Mouse (Mus musculus) lung, postnatal 0 days (tissue): ENCODE data around the gene Rps6ka4. TPM values are rescaled to one million over a fixed set of nuclear protein-coding genes. Genes with fewer than 3 reads are reported as not detected.

Experiments used
- ATAC-seq: fragments of 200-750 bp; cut with Nextera tagmentation; 2 replicates; pipeline ENCODE4 v1.8.0; 2017; ENCODE audit warnings: moderate library complexity
- DNase-seq: peaks from one replicate; pipeline ENCODE4 v3.0.0-alpha.2; 2016; ENCODE audit warnings: low spot score
- H3K27ac ChIP-seq: fragments of 300-500 bp; sonication (generic); 2 replicates; pipeline ENCODE4 v1.5.1; 2014; ENCODE audit warnings: antibody characterized with exemption, mild to moderate bottlenecking, low read length, mixed read lengths
- H3K27me3 ChIP-seq: fragments of 300-500 bp; sonication (generic); replicated peaks from 2 replicates; pipeline ENCODE4 v1.6.1; 2014; ENCODE audit warnings: low read length, mixed read lengths; ENCODE audit not compliant: insufficient read depth
- H3K36me3 ChIP-seq: fragments of 300-500 bp; sonication (generic); 2 replicates; pipeline ENCODE4 v1.6.1; 2014; ENCODE audit warnings: low read length, mixed read lengths; ENCODE audit not compliant: insufficient read depth
- H3K4me1 ChIP-seq: fragments of 300-500 bp; sonication (generic); 2 replicates; pipeline ENCODE4 v1.6.1; 2014; ENCODE audit warnings: antibody characterized with exemption, low read depth, low read length, mixed read lengths; ENCODE audit not compliant: insufficient read depth
- H3K4me2 ChIP-seq: fragments of 300-500 bp; sonication (generic); replicated peaks from 2 replicates; pipeline ENCODE4 v1.6.1; 2014; ENCODE audit warnings: low read depth, mild to moderate bottlenecking, low read length, moderate library complexity, mixed read lengths
- H3K4me3 ChIP-seq: fragments of 300-500 bp; sonication (generic); 2 replicates; pipeline ENCODE4 v1.5.1; 2014; ENCODE audit warnings: low read depth, low read length
- H3K9ac ChIP-seq: fragments of 300-500 bp; sonication (generic); replicated peaks from 2 replicates; pipeline ENCODE4 v1.6.1; 2014; ENCODE audit warnings: low read depth, mild to moderate bottlenecking
- H3K9me3 ChIP-seq: fragments of 300-500 bp; sonication (generic); 2 replicates; pipeline ENCODE4 v1.6.1; 2016; ENCODE audit warnings: low read length, mixed read lengths
- CTCF ChIP-seq: IDR thresholded peaks from 2 replicates; pipeline ENCODE4 v1.5.1; 2016; ENCODE audit warnings: antibody characterized with exemption, mild to moderate bottlenecking
- EP300 ChIP-seq: IDR thresholded peaks from 2 replicates; pipeline ENCODE4 v1.6.1; 2016; ENCODE audit warnings: antibody characterized with exemption, mild to moderate bottlenecking, control low read depth
- WGBS: fragments of 180-500 bp; shearing (Covaris S2); extraction: QIAGEN DNeasy Blood & Tissue Kit; methylation state at CpG from one replicate; pipeline ENCODE4 v1.1.7; 2014; 5-methylcytosine and 5-hydroxymethylcytosine counted together
- polyA plus RNA-seq: library from polyadenylated mRNA; unstranded; fragments of >200 nt; fragmentation: Nextera tagmentation; extraction: Ambion mirVana; gene quantifications from 2 replicates; pipeline ENCODE4 v1.2.1, GENCODE M21; 2015

Rps6ka4 gene
- 36.7 and 40.6 TPM in 2 replicates for polyA plus RNA-seq

DNA sequence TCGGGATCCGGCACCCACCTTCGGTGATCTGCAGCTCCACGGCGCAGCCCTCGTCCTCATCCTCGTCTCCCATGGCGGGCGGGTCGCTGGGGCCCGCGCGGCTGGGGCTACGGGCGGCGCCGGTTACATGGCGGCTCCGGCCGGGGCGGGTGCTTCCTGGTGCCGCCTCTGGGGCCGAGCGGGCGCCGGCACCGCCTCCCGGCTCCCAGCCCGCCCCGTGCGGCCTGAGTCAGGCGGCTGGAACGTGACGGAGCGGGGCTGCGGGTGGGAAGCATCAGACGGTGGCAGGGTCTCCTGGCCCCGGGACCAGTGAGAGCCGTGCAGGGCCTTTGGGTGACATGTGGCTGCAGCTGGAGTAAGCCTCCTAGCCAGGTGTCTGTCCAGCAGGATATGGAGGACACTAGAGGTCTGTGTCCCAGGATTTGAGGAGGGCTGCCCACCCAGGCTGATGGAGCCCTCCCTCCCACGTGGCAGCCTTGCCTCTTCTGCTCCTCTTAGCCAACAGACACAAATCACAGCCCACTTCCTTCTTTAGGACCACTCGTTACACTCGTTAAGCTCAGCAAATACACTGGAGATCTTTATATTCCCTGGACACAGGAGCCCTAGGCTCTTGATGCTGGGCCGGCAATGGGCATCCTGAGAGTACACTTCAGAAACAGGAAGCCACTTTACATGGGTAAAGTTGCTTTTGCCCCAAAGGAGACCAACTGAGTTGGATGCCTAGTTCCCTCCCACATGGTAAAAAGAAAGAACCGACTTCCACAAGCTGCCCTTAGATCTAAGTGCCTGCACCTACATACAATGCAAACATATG, at the start of gene Rps6ka4:
TSS of gene Rps6ka4 (minus strand) at position 162 of the 817 bp plus-strand sequence.
- 7% methylated on average over 23 of the region's 44 CpGs for WGBS
- H3K9me3 ChIP-seq = no peaks in the 10 kb centered on the region
- peak; percentile 94 for ATAC-seq

DNA sequence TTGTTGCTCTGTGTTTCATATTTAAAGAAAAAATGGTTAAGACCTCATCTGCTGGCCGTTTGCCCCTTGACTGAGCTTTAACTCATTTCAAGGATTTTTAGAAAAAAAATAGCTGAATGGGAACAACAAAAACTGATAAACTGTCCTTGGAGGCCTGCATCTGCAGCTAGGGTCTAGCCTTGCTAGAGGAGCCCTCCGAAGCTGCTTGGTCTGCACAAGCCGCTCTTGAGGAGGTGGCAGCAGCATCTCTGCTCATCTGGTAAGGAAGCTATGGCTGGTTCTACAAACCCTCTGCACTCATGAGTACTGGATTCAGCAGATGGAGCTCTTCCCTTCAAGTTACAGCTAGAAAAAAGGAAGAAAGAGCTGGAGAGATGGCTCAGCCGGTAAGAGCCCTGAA, 37.5 kb upstream of the Rps6ka4 start:
- Histone ChIP-seq H3K4me2 (no peak overlapping the region), H3K27ac (no peak overlapping the region), H3K9me3 (no peaks in the 10 kb centered on the region), H3K27me3 (no peaks in the 10 kb centered on the region), H3K4me3 (no peak overlapping the region), H3K4me1 (no peaks in the 10 kb centered on the region), H3K36me3 (no peaks in the 10 kb centered on the region), H3K9ac (no peak overlapping the region)
- WGBS = 80% methylated on average over 4 of the region's 4 CpGs
- no peak for ATAC-seq
- no peak for DNase-seq
- TF ChIP-seq CTCF (no peak), EP300 (no peak)

More for the DNA sequence above, at the start of gene Rps6ka4:
- DNase-seq = peak; percentile 87
- H3K4me3 ChIP-seq = peak within 1 kb of the TSS; percentile 81
- H3K27me3 ChIP-seq = no peaks in the 10 kb centered on the region
- H3K9ac ChIP-seq = peak within 1 kb of the TSS; percentile 74
- H3K4me2 ChIP-seq = peak within 1 kb of the TSS; percentile 91
- TF ChIP-seq EP300 = no peak
- TF ChIP-seq CTCF = peak; percentile 7
- peaks cover 4% of the 10 kb centered on the region; the same call in 1 of the 2 replicates for H3K36me3 ChIP-seq
- H3K4me1 ChIP-seq = peaks cover 7% of the 10 kb centered on the region; the same call in 1 of the 2 replicates
- H3K27ac ChIP-seq = peak within 1 kb of the TSS; percentile 78

DNA sequence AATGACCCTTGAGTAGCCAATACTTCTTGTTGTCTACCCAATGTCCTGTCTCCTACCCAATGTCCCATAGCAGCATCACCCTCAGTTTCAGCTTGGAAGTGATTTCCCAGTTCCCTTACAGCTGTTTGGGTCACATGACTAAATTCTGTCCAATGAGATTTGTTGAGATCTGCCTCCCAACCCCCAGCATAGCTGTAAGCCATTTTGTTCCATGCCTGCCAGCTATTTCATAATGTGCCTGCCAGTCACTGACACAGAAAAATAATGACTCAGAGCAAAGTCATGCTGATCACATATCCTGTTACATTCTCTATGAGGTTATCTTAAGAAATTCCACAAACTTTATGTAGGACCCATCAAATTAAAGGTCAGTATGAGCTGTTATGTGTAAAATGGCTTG, 36.4 kb upstream of the Rps6ka4 start:
- ATAC-seq (peak; percentile 33), DNase-seq (peak; percentile 76)
- no peaks in the 10 kb centered on the region for H3K9me3 ChIP-seq
- TF ChIP-seq CTCF = no peak
- TF ChIP-seq EP300 = no peak
- H3K4me2 ChIP-seq = no peak overlapping the region
- no peaks in the 10 kb centered on the region for H3K4me1 ChIP-seq
- H3K9ac ChIP-seq = no peak overlapping the region
- H3K36me3 ChIP-seq = no peaks in the 10 kb centered on the region
- H3K27ac ChIP-seq = no peak overlapping the region
- no peak overlapping the region for H3K4me3 ChIP-seq
- H3K27me3 ChIP-seq = no peaks in the 10 kb centered on the region

DNA sequence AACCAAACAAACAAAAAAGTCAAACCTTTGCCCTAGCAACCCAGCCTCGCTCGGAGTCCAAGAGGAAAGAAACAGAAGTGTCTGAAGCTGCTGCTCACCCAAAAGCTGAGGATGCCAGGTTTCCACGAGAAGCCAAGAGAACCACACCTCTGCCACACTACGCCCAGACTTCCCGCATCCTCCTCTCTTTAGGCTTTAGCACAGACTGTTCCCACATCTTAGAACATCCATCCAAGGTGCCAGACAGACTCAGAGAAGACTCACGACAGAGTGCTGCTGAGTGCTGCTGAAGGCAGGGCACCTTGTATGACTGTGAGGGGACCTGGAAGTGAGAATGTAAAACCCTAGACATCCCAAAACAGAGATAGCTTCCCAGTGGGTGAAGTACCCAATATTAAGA, 35.4 kb upstream of the Rps6ka4 start:
- DNase-seq = no peak
- Histone ChIP-seq H3K9me3 (no peaks in the 10 kb centered on the region), H3K4me2 (no peak overlapping the region), H3K36me3 (no peaks in the 10 kb centered on the region), H3K4me1 (no peaks in the 10 kb centered on the region), H3K9ac (no peak overlapping the region), H3K4me3 (no peak overlapping the region), H3K27me3 (no peaks in the 10 kb centered on the region), H3K27ac (no peak overlapping the region)
- ATAC-seq = no peak
- 87% methylated on average over 6 of the region's 6 CpGs for WGBS
- TF ChIP-seq CTCF = no peak
- no peak for TF ChIP-seq EP300

DNA sequence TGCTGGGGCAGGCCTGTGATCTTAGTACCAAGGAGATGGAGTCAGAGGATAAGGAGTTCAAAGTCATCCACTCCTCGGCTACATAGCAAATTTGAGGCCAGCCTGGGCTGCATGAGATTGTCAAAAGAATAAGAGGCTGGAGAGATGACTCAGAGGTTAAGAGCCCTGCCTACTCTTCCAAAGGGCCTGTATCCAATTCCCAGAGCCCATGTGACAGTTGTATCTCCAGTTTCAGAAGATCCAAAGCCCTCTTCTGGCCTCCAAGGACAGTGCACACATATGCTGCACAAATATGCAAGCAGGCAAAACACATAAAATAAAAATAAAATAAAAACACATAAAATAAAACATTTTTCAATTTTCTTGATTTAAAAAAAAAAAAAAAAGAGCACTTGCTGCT, 33.8 kb upstream of the Rps6ka4 start:
- Histone ChIP-seq H3K27ac (no peak overlapping the region), H3K4me1 (no peaks in the 10 kb centered on the region), H3K4me3 (no peak overlapping the region), H3K9ac (no peak overlapping the region), H3K36me3 (no peaks in the 10 kb centered on the region), H3K27me3 (no peaks in the 10 kb centered on the region), H3K9me3 (no peaks in the 10 kb centered on the region), H3K4me2 (no peak overlapping the region)
- TF ChIP-seq EP300 (no peak), CTCF (no peak)
- no peak for ATAC-seq
- 79% methylated on average over 1 of the region's 1 CpGs for WGBS
- DNase-seq = no peak

DNA sequence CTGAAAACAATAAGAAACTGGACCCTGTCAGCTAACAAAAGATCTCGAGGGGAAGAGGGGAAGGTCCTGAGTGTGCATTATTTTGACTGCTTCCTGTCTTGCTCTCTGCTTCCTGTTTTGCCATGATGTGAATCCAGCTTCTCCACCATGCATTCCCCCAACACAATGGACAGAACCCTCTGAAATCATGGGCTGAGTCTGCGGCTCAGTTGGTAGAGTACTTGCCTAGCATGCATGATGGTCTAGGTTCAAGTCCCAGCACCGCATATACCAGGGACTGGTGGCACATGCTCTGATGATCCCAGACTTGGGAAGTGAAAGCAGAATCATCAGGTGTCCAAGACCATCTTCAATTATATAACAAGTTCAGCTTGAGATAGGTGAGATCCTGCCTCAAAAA, 32.3 kb upstream of the Rps6ka4 start:
- no peak overlapping the region for H3K27ac ChIP-seq
- no peaks in the 10 kb centered on the region for H3K36me3 ChIP-seq
- H3K9me3 ChIP-seq = no peaks in the 10 kb centered on the region
- H3K27me3 ChIP-seq = no peaks in the 10 kb centered on the region
- 65% methylated on average over 3 of the region's 3 CpGs for WGBS
- H3K4me1 ChIP-seq = no peaks in the 10 kb centered on the region
- H3K4me2 ChIP-seq = no peak overlapping the region
- H3K4me3 ChIP-seq = no peak overlapping the region
- no peak overlapping the region for H3K9ac ChIP-seq
- TF ChIP-seq EP300 (no peak), CTCF (no peak)
- no peak for ATAC-seq
- no peak for DNase-seq
